Mouse (Mus musculus): ENCODE data around the gene Slc6a20b. TPM values are rescaled to one million over a fixed set of nuclear protein-coding genes. Genes with fewer than 3 reads are reported as not detected.
A peak's percentile ranks its signal among the peaks of the same experiment; 100 is the strongest.
"Not testable (repeated sequence)": the region's sequence is repeated elsewhere in the genome, so short reads cannot be mapped to it uniquely, and the experiment has no call there.

Gene Slc6a20b
- under 1 TPM; 0.25 to 0.38 TPM for total RNA-seq (2021)

DNA sequence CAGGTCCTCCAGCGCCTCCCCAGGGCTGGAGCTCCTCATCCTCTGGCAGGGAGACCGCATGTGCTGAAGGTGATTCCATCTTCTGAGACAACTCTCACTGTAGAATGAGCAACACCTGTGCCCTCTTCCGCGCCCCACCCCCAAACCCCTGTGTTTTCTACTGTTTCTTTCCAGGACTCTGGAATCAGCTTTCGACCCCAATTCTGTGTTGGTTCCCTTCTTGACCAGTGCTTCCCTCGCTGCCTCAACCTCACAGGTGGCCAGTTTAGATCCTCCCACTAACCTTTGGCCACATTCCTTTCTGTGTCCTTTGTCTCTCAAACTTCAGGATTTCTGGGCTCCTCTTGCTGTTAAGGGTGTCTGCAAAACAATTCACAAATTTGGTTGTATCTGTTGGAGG is at the start of gene Slc6a20b:
TSS of gene Slc6a20b (minus strand) at position 285 of the 400 bp plus-strand sequence.
- no peak for DNase-seq

DNA sequence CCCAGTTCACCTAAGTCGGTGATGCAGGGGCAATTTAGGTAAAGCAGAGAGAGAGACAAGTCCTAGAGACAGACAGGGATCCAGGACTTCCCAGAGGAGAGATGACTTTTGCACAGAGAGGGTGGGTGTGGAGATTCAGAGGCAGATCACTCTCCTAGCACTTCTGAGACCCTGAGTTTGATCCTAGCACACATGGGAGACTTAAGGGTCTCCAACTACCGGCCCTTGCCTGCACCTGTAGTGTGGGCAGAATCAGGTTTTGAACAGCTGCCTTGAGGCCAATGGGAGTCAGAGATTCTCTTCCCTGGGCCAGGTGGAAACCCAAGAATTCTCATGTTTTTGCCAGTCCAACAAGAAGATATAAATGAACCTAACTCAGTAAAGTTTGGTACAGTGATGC is 46.8 kb upstream of the Slc6a20b start:
- no peak for DNase-seq

DNA sequence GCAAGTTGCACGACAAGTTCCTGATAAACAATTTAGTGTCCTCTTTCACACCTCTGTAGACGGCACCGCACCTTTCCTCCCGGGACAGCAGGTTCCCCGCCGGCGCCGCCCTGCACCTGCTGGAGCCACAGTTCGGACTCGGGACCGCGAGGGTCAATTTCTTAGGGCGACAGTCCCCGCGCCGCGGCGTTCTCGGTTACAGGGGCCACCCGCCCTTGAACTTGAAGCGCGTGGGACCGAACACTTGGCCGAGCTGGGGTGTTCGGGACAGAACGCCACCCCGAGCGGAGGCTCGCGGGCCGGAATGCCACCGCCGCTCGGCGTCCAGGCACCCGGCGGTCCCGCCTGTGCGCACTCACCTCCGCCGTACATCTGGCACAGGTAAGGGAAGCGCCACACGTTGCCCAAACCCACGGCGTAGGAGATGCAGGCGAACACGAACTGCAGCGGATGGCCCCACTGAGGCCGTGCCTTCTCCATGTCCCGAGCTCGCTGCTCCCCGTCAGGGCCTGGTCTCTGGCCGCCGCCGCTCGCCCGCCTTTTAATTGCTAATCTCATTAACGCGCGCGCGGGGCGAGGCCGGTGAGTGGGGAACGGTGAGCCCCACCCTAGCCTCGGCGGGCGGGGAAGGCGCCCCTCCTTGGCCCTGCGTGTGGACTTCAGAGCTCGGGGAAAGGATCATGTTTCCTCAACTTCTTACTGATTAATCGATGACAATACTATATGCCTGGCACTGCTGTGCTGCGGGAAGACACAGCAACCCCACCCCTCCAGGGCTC is 46.2 kb upstream of the Slc6a20b start, which contains the start of the genes Ccr9 and Slc6a20a:
TSS of gene Ccr9 (plus strand) at position 113 of the 779 bp plus-strand sequence.
TSS of gene Slc6a20a (minus strand) at position 559 of the 779 bp plus-strand sequence.
- no peak for DNase-seq

DNA sequence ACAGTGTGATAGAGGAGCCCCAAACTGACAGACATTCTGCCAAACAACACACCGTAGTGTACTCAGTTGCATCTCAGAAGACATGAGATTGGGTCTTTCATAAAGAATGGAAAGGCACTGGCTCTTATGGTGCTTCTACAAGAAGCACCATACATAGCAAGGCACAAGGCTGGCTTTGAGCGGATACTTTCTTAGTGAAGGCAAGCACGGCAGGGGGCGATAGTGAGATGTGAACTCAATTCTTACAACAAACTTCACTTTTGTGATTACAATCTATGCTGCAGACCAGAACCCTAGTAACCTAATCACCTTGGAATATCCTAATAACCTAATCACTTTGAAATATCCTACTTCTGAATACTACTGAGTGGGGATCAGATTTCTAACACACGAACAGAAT is 33.3 kb upstream of the Slc6a20b start:
- DNase-seq: peak in 1 of 2 experiments; percentile 40

DNA sequence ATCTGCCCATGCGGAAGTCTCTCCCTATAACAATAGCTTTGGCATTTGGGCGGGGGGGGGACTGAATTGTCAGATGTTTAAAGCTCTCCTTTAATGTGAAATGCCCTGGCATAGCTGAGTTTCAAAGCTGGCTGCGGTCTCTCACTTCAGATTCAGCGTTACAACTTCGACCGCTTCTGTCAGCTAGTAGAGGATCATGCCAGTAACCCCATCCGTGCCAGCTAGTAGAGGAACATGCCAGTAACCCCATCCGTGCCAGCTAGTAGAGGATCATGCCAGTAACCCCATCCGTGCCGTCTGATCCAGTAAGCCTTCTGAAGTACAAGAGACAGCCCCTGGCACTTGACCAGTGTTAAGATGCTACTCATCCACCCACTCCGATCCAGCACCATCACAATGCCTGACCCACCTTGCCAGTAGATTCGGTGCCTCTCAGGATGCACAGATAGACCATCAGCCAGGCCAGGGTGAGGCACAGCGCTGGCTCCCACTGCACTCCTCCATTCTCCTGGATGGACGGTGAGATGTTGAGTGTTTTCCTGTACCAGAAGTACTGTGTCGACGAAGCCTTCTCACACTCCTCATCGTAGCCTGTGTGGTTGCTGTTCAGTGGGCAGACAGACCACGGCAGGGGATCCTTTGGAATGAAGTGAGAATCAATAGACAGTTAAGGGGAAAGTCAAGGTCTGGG is 27.8 kb upstream of the Slc6a20b start:
- DNase-seq: not testable (repeated sequence)

DNA sequence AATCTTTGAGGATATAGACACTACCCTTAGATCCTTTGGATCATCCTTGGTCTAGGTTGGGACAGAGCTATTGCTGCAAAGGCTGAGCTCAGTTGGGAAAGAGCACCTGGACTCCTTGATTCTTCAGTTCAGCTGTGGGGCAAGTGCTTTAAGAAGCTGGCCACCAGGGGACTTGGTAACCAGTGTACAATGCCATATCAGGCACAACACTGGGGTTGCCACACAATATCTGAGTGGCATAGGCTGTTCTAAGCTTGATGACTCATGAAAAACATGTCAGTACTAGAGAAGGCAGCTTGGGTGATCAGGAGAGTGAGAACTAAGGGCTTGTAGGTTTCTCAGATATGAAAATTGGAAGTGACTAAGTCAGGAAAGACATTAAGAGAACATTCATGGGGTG is 26.6 kb upstream of the Slc6a20b start:
- DNase-seq: no peak

DNA sequence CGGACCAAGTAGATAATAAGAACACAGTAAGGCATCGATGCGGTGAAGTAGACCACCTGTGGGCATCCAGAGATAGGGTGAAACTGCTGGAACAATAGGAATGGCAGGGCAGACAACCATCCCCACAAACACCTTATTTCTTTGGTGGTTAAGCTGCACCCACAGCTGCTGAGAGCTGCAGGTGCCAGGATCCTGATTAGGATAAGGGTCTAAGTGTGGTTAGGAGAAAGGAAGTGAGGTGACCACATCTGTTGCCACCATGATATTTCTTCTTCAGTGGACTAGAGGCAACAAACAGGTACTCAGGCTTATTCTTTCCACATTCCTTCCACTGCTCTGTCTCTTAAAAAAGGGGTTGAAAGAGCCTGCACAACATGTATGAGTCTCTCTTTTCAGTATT is 25.1 kb upstream of the Slc6a20b start:
- DNase-seq: no peak

DNA sequence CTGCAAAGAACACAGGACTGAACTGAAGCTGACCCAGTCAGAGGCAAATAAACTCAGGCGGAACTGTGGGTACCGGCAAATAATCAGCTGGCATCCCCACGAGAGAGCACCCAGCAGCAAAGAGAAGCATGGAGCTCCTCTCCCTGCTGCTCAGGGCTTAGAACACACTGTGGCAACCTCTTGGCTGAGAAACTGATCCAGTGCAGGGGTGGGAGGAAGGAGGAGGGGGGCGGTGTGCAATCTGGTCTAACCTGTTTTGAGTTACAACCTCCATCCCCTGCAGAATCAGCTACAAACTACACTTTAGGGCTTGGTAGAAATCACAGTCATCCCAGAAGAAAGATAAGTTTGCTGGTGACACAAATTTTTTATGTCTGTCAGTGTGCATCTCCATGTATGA is 19.0 kb upstream of the Slc6a20b start:
- no peak for DNase-seq

DNA sequence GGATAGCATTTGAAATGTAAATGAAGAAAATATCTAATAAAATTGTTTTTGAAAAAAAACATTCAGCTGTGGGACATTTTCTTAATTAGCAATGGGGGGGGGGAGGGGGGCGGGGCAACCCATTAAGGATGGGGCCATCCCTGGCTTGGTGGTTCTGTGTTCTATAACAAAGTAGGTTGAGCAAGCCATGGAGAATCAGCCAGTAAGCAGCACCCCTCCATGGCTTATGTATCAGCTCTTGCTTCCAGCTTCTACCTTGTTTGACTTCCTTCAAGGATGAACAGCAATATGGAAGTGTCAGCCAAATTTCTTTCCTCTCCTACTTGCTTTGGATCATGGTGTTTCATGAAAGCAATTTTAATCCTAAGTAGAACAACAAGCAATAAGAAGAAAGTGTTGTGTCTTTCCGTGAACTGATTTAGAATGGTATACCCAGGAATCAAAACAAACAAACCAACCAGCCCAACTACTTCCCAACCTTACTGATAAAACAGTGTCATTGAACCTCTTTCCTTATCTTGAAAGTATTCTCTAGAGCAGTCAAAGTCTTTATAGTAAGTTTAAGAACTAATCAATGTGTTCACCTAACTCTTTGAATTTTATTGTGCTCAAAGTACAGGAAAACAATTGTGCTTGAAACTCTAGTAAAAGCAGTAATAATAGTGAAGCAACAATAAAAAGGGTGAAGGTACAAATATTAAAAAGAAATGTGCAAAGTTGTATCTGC is 17.6 kb upstream of the Slc6a20b start:
- no peak for DNase-seq

DNA sequence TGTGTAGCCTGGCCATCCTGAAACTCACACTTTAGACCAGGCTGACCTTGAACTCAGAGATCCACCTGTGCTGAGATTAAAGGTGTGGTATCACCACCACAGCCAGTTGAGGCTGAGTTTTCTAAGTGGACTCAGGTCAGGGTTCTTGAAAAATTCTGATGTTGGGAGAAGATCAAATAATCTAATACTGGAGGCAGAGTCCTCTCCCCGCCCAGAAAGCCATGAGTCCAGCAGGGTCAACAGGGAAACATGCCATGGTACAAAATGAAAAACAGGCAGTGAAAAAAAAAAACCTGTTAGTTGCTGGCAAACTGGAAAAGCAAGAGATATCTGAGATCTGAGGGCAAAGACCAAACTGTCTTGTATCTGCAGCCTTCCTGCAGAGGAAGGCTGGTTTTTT is 7.7 kb upstream of the Slc6a20b start:
- DNase-seq: no peak

DNA sequence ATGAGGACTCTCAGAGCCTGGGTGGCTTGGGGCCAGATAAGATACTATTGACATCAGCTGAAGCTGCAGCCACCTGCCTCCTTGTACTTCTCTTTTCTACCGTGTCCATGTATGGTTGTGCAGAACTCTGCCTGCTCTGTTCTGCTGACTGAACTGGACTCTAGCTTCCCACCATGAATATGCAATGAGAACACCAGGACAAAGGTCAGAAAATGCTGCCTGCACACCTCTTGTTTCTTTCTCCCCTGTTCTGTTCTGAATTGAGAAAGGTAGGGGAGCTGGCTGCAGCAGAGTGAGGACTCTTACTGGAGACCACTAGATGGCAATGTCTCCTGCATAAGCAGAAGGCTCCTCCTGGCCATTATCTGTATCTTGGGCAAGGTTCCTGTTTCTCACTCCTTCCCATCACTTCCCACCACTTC is 6.3 kb upstream of the Slc6a20b start:
- peak in 1 of 2 experiments; percentile 10 for DNase-seq

DNA sequence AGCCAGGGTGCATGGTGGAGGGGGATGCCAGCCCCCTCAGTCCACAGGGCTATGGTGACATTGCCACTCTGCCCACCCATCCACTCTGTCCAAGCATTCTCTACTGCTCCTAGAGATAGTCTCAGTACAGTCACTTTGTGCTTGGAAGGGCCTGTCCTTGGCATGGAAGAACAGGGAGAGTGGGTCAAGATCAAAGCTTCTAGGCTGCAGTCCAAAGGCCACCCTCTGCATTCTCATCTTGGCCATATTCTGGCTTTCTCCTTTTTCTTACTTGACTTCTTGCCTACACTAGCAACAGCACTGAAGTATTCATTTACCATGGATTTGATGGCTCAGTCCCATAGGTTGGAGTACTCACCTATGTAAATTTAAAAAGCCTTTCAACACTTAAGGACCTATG is 5.9 kb upstream of the Slc6a20b start:
- no peak for DNase-seq

DNA sequence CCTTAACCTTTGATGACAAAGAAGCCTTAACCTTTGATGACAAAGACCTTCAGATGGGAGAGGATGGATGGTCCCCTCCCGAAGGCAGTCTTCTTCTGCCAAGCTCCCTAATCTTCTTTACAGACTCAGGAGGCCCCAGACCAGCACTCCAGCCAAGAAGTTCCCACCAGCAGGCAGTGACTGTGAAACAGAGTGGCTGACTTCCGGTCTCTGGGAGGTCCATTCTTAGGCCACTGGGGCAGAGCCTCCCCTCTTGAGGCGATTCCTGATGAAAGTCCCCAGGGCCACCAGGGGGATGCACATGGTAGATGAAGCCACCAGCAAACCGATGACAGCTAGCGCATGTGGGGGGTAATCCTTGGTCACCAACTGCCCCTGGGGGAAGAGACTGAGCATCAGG is 4.4 kb upstream of the Slc6a20b start:
- DNase-seq: no peak

DNA sequence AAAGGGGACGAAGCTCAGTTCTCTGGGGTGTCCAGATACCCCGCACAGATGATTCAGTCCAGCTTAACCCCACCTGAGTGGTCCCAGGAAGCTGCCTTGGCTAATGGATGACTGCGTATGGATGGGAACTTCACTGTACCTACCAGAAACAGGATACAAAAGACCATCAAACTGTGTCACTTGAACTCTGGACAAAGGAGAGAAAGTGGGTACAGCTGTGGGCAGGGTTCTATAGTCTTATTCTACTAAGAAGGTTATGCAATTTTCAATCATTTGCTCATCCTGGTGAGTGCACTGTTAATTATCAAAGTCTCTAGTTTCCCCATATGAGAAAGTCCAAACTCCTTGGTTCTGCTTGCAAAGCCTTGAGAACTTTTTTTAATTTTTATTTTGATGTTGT is 628 bp upstream of the Slc6a20b start:
- DNase-seq: no peak

DNA sequence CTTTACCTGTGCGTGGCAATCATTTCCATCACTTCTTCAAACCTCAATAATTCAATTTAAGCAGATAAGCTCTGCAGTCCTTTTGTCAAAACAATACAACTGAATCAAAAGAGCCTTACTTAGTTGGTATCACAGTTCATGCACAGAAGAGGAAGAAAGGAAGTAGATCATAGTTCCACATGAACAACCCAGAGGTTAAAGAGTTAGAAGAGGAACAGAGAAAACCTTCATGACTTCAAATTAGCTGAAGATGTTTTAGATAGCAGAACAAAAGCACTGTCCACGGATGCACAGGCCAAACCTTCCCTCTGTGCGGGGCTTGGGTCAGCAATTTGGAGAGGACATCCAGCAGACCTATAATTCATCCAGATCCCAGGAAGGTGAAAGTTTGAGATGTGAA is 699 bp downstream of the Slc6a20b start:
- no peak for DNase-seq

DNA sequence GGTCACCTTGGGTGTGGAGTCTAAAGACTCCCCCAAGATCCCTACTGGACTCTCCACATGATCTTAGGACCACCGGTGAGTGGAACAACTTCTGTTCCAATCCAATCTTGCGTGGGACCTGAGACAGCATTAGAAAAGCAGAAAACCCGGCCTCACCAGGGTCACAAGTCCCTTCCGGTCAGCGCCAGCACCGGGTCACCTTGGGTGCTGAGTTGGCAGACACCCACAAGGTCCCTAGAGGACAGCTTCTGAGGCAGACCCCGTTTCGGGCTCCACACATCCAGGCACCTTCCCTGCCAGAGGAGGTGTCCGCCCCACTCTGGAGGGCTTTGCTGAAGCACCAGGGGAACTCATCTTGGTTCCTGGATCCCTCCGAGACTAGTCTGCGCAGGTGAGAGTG is 6.5 kb downstream of the Slc6a20b start:
- no peak for DNase-seq

DNA sequence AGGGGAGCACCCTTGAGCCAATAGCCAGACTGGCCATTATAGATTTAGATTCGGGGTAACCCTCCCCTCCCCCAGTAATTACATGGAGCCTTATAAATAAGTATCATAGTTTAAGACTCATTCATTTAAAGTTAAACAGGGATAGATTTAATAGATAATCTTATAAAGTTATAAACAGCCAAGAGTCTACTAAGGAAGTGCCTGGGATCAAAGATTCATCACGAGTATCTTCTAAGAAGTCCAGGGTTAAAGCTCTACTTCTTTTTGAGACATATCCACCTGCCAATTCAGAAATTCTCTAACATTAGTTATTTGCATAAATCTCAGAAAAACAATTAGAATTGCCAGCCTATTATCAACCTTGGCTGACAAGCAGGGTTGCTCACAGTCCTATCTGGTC is 7.6 kb downstream of the Slc6a20b start:
- DNase-seq: no peak

DNA sequence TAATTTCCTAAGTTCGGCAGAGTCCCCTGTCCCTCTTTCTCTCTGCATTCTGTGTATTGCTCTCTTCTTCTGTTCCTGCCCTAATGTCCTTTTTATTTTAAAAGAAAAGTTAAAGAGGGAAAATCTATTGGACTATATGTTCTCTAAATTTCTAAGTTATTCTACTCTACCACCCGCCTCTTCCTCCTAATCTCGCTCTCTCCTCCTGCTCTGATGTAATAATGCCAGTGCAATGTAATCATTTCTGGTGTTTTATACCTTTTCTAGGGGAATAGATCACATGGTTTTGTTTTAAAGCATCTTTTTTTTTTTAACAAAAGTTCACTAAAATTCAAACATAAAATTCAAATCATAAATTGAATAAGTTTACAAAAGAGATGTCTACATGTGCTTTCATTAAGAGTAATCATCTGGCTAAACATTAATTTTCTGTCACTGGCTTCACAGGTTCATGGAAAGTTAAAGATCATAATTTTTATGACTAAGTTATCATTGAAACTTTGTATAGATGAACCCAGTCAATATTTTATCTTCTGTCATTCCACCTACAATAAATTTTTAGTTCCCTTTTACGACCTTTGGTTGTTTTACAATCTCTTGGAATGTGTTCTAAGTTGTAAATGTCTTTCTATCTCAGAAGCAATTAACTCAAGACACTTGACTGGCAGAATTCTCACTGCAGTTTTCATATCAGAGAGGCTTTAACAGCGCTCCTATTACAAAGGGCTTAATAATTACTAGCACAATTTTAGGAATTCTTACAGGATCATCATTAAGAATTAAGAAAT is 11.9 kb downstream of the Slc6a20b start:
- DNase-seq: no peak

DNA sequence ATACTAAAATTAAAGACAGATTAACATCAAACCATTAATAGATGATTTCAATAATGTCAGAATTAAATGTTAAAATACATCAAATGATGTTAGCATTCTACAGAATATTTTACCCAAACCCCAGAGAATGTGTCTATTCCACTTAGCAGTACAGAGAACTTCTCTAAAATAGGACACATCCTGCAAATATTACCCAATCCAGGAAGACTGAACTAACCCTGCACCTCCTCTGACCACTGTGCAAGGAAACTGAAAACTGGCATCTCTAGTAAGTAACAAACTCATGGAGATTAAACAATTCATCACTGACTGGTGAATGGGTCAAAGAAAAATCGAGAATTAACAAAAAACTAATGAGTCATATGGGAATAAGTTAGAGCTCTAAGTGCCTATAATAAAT is 30.8 kb downstream of the Slc6a20b start:
- DNase-seq: no peak

DNA sequence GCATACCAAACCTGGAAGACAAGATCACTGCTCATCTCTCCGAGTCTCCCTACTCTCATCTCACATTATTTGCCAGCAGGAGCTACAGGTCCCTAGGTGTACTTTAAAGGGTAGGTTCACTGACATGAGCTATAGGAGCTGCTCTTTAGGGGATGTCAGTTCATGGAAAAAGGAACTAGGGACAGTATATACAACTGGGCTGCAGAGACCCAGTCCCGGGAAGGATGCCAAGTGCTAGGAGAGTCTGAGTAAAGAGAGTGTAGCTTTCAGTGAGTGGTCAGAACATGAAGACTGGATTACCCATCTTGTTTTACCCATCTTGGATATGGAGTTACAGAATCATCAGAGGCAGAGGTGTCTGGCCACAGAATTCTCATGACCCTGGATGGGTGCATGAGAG is 35.0 kb downstream of the Slc6a20b start:
- no peak for DNase-seq

DNA sequence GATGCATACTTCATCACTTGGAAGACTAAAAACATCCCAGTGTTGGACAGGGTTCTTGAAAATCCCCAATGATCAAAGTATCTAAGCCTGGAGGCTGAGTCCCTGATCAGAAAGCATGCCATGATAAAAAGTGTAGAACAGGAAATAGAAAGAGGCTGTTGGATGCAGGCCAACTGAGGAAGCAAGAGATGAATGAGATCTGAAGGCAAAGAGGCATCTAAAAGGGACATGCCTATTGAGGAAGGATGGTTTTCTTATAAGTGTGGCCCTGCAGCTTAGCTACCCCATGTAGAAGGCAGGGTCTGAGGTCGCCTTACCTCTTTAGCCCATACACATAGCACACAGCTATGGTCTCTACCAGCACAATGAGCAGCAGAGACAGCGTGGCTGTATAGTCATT is 35.5 kb downstream of the Slc6a20b start:
- no peak for DNase-seq

DNA sequence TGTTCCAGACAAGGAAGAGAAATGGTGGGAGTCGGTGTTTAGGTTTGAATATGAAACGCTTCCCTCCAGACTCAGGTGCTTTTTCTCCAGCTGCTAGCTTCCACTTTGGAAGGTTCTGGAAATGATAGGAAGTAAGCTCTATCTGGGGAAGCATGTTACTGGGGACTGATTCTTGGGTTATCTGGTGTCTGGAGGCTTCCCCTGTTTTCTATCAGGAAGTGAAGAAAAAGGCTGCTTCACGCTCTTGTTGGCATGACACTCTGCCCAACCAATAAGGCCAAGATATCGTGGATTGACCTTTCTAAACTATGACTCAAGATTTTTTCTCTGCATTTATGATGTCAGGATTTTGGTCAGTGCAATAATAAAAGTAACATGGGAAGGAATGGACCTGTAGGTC is 37.2 kb downstream of the Slc6a20b start:
- DNase-seq: no peak

All from layer of hippocampus, postnatal 36 days (tissue).